Mouse (Mus musculus) frontal cortex, adult (tissue): ENCODE measurements around the gene Ncoa7.
"Not testable (repeated sequence)": the region's sequence is repeated elsewhere in the genome, so short reads cannot be mapped to it uniquely, and the experiment has no call there.

Source experiments
- ATAC-seq: cut with Nextera tagmentation; 2 replicates; pipeline ENCODE4 v1.9.2; 2017; ENCODE audit warnings: mild to moderate bottlenecking, moderate library complexity, mixed read lengths; ENCODE audit not compliant: low TSS enrichment

Ncoa7 gene

DNA sequence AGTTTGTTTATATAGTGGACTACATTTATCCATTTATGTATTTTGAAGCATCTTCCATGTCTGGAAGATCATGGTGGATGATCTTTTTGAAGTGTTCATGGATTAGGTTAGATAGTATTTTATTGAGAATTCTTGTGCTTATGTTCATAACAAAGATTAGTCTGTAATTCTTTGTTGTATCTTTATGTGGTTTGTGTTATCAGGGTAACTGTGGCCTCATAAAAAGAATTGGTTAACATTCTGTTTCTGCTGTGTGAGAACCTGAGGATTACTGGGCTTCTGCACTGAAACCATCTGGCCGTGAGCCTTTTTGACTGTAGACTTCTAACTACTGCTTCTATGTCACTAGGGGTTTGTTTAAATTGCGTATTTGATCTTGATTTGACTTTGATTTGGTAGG is 136.5 kb downstream of the Ncoa7 start:
- no peak for ATAC-seq

GRCm38 (mm10) chr10:30660564-30661328 is 142.4 kb downstream of the Ncoa7 start:
- peak; percentile 90 for ATAC-seq

DNA sequence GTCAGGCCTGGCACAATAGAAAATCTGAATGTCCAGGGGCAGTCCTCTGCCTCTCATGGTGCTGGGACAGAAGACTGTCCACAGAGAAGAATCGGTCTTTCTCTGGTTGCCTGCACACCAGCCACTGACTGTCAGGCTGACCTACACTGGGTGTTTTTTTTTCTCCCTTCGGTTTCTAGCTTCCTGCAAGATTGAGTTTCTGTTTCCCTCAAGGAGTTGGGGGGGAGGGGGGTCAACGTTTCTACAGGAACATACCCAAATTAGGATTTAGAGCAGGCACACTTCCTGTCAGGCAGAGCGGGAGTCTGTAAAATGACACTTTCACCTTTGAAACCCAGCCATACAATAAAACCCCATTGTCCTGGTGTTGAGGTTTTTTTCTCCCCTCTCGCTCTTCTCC is 147.5 kb downstream of the Ncoa7 start:
- no peak for ATAC-seq

DNA sequence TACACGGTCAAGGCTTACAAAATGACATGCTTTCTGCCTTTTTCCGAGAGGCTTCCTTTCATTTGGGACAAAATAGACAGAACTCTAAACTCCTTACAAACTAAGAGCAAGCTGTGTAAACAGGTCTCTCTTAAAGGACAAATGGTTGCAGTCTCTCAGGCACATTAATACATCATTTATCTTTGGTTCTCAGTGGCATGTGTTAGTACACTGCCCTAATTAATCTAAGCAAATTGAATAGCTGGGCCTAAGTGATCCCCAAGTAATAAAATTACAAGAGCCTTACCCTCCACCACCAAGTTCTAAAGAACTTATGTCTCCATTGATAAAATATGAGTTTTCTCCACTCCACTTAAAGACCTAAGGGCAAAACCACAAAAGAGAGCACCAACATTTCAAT is 155.4 kb downstream of the Ncoa7 start:
- no peak for ATAC-seq

- ATAC-seq = no peak
These were observed 164.9 kb downstream of the Ncoa7 start for GRCm38 (mm10) chr10:30638216-30638615.

DNA sequence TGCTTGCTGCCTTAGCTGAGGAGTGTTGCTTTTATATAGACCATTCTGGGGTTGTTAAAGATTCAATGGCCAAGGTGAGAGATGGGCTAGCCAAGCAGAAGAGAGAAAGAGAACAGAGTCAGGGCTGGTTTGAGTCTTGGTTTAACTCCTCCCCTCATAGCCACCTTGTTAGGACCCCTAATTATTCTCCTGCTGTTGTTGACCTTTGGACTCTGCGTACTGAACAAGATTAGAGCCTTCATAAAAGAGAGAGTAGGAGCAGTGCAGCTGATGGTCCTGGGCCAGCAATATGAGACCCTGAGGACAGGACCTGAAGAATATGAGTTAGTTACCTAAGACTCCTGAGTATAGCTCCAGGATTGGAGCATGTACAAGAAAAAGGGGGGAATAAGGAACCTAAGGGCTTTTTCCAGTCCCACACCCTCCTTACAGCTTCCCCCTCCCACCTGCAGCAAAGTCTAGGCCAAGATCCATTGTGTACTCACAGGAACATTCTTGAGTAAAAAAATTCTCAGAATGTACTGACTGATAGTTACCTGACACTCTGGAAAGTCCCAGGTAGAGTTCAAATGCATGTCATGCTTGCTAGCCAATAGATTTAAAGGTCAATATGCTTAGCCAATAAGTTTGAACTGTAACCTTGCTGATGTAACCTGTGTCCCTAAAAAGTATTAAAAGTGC is 166.5 kb downstream of the Ncoa7 start:
- not testable (repeated sequence) for ATAC-seq

DNA sequence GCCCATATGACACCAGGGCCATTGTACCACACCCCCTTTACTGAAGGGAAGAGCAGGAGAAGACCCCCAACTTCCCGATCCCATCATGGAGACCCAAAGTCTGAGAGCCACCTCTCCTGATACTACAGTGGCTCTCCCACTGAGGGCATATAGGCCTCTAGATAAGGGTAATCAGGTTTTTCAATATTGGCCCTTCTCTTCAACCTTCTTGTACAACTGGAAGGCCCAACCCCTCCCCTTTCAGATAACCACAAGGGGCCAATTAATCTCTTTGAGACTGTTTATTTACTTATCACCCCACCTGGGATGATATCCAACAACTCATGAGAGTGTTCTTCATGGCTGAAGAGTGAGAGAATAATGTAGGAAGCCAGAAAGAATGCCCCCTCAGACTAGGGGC is 170.4 kb downstream of the Ncoa7 start:
- ATAC-seq = no peak

DNA sequence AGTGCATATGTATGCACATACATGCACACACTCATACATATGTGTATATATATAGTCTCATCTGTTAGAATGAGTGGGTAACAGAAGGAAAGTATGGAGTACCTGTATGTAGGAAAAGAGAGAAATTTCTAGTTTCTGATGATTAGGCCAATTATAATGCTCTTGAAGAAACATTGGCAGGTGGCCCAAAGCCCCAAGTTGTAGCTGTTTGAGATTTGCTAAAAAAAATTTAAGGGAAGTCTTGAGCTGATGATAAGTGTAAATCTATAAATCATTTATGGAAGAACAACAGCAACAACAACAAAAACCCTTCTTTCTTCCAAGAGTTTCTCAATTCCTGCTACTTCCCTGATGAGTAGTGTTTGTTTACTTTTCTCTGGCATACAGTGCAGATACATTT is 173.1 kb downstream of the Ncoa7 start:
- ATAC-seq = no peak

DNA sequence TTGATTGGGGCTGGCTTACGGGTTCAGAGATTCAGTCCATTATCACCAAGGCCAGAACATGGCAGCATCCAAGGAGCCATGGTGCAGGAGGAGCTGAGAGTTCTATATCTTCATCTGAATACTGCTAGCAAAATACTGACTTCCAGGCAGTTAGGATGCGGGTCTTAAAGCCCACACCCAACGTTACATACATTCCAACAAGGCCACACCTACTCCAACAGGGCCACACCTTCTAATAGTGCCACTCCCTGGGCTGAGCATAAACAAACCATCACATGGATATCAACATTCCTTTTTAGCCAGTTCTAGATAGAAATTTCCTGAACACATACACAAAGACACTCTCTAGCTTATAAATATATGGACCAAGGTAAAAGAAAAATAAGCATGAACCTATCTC is 173.6 kb downstream of the Ncoa7 start, which contains the start of gene Hint3:
TSS of gene Hint3 (minus strand) at position 120 of the 400 bp plus-strand sequence.
- no peak for ATAC-seq

GRCm38 (mm10) chr10:30628444-30628843 is 174.7 kb downstream of the Ncoa7 start:
- ATAC-seq = not testable (repeated sequence)

GRCm38 (mm10) chr10:30627548-30627947 is 175.6 kb downstream of the Ncoa7 start:
- no peak for ATAC-seq

DNA sequence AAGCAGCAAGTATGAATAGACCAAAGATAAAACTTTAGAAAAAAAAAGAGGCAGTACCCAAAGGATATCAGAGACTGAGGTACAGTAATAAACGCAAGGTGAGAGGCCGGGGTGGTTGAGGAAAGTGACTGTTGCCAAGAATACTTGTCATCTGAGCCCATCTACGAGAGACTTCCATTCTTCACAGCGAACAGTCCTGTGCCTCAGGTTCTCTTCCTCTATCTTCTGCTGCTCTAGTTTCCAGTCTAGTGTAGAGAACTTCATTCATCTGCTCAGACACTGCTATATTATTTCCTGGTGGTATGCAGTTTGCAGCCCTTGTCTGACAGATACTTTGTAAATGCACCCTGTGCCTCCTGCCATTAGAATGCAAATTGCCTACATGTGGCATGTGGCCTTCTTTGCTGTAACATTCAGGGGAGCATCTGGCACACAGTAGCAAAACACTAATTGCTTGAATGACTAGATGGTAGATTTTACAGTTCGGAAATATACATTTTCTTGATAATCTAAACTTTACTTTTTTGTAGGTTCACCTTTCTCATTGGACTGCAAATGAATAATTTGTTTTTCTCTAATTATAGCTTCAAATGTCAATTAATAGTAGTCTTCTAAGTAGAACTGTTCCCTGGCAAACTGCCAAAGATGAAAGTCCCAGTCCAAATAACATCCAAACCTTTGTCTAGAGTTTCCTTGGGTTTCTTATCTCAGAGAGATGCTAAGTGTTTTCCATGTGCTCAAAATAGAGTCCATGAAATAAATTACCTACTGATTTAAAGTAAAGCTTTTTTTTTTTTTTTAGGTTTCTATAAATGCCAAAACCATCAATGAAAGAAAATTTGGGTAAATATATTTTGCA is 178.7 kb downstream of the Ncoa7 start:
- no peak for ATAC-seq

DNA sequence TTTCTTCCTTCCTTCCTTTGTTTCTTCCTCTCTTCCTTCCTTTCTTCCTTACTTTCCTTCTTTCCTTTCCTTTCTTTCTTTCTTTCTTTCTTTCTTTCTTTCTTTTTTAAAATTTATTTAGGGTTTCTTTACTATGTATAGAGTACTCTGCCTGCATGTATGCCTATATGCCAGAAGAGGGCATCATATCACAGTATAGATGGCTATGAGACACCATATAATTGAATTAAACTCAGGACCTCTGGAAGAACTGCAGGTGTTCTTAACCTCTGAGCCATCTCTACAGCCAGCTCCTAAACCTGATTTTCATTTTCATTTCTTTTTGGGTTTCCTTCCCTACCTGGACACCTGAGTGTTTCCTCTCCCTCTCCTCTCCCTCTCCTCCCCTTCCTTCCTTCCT is 180.2 kb downstream of the Ncoa7 start:
- 0 out of 2 replicates have a peak, but pooled peaks have one; percentile 41 for ATAC-seq

- ATAC-seq = no peak
These were observed 184.3 kb downstream of the Ncoa7 start for GRCm38 (mm10) chr10:30618918-30619210.

DNA sequence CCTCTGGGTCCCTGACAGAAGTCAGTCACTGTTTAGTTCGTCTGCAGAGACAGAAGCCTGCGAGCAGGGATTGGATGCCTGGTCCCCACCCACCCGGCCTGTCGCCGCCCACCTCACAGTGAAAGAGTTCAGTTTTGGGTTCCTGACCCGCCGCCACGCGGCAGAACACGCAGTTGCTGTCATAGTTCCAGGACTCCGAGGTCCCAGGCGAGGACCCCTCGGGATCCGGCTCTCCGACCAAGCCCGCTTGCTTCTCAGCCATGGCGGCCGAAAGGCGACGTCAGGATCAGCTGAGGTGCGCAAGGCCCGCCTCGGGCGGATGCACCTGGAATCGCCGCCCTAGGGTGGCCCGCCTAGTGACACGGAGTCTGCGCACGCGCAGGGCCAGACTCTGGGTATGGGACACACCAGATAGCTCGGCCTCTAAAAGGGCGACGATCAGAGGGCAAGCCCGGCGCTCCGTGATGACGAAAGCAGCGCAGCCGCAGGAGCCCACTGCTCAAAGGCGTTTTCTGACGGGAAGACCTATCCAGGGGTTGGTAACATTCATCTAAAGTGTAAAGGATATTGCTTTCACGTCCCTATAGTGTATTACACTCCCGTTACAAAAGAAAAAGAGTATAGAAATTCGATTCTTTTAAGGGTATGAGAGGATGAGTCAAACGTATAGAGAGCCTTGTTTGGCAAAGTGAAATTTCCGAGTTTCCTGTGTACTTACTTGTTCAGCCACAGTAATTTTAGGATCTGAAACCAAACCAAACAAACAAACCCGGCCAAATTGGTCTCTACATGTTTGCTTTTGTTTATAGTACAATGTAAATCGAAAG is 184.8 kb downstream of the Ncoa7 start:
- ATAC-seq = peak; percentile 98

GRCm38 (mm10) chr10:30613039-30613438 is 190.1 kb downstream of the Ncoa7 start:
- no peak for ATAC-seq

- no peak for ATAC-seq
These were observed 193.5 kb downstream of the Ncoa7 start for GRCm38 (mm10) chr10:30609614-30610013.

DNA sequence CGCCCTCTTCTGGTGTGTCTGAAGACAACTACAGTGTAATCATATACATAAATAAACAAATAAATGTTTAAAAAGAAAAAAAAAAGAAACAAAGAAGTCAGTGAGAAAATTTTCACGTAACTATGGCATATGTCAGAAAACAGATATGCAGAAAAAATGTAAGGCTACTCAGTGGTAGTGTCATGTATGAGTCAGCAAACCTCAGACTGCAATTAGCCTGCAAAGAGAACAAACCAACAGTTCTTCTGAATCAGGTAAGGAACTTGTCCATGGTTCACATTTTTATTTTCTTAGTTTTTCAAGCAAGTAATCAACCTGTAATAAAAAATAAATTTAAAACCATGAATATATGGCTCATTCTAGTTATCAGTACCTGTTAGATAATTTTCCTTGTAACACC is 195.0 kb downstream of the Ncoa7 start:
- ATAC-seq = no peak

DNA sequence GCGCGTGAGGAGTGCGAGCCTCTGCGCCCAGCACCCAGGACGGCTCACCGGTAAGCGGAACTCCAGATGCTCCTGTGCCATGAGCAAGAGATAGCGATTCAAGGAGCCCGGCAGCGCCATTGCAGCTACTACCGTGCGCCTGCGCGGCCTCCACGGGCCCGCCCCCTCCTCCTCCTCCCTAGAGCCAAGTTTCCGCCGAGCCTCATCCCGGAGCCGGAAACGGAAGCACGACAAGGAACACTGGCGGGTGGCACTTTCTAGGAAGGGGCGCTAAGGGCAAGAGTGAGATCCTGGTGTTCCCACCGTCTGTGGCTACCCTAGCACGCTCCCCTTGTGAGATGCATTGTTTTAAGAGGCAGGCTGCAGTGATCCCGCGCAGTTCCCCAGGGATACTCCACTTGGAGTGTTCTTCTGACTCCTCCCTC is 202.6 kb downstream of the Ncoa7 start, which contains the start of gene Trmt11:
TSS of gene Trmt11 (minus strand) at position 208 of the 425 bp plus-strand sequence.
- ATAC-seq = peak; percentile 99

DNA sequence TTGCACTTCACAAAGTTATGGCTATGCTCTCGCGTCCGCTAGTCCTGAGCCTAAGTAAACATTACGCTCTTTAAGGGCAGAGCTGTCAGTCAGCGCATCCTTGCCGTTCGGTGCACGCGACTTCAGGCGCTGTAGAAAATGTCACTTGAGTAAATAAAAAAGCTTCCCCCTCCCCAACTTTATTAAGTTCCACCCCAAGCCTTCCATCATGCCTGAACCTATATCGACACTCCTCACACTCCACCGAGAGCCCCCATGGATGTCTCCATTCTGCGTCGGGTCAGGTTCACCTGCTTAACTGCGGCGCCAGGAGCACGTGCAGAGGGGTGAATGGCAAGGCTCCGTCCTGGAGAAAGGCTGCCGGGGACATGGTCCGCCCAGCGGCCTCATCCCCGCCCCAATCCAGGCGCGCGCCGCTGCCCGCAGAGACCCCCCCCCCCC is 203.0 kb downstream of the Ncoa7 start:
- peak; percentile 73 for ATAC-seq

DNA sequence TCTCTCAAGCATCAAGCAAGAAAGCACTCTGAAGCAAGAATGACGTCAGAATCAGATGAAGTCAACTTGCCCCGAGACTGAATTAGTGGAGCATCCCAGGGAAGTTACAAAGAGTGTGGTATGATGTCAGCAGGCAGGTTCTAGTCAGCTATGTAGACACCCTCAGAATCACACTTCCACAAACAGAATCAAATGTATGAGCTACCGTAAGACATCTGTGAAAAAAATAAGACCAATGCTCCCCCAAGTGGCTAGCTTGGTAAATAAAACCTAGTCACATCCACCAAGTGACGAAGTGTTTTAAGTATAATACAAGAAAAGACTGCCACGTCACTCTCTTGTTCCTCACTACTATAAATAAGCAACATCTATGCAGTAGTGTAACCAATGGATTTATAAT is 216.1 kb downstream of the Ncoa7 start:
- ATAC-seq = peak; percentile 95
